Mouse (Mus musculus) gastrocnemius, postnatal 10 days (tissue): ENCODE measurements around the gene Hsd17b2. TPM values are rescaled to one million over a fixed set of nuclear protein-coding genes. Genes with fewer than 3 reads are reported as not detected.
A peak's percentile ranks its signal among the peaks of the same experiment; 100 is the strongest.

Experiments
- DNase-seq: peaks from one replicate; pipeline ENCODE4 v3.0.0; 2021; ENCODE audit warnings: mixed read lengths
- long read RNA-seq, 2 experiments: library from polyadenylated mRNA; stranded (forward); transcript quantifications; one replicate each; pipeline ENCODE4 v2.0.0; 2021
- total RNA-seq, 2 experiments: library from RNA; stranded (reverse); gene quantifications; 2 replicates each; pipeline ENCODE4 v1.2.3; 2021

The Hsd17b2 gene
- total RNA-seq = under 1 TPM in 1 of 2 experiments, not detected in 1; 0.20 TPM
- long read RNA-seq, experiment 1 = 0 reads
- long read RNA-seq, experiment 2 = 0 reads

DNA sequence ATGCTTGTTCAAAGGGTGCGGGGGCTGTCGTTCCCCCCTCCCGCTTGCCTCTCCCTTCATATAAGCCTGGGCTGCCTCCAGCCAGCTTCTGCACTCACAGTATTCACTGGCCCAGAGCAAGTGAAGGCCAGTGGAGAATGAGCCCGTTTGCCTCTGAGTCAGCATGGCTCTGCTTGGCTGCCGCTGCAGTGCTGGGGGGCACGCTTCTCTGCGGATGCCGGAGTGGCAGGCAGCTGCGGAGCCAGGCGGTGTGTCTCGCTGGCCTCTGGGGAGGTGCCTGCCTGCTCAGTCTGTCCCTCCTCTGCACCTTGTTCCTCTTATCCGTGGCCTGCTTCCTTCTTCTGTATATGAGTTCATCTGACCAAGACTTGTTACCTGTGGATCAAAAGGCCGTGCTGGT, at the start of gene Hsd17b2:
Gene Hsd17b2, plus strand, starts transcription at position 46 of the 400 bp plus-strand sequence.
- DNase-seq = no peak

DNA sequence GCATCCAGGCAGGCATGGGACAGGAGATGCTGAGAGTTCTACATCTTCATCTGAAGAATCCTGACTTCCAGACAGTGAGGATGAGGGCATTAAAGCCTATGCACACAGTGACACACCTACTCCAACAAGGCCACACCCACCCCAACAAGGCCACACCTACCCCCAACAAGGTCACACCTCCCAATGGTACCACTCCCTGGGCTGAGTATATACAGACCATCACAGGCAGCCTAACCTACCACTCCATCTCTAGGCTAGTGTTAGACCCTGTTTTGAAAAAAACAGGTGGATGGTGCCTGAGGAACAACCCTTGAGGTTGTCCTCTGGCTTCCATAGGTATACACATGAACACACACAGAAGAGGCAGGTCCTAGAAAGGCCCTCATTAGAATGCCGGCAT, 49.4 kb upstream of the Hsd17b2 start:
- no peak for DNase-seq

DNA sequence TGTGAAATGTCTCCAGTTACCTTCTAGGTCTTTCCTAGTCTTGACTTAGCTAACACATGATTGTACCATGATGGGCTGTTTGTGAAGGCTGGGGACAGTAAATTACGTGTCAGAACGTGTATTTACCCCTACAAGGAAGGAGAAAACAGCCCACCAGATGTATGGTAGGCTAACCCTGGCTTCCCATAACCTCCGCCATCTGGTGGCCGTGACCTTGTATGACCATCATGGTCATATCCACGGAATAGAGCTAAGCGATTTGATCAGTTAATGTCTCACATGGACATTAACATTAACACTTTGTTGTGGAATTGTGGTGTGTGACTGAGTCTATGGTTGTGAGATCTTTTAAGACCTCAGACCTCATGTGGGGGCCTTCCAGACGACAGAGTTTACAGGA, 42.7 kb upstream of the Hsd17b2 start:
- no peak for DNase-seq

DNA sequence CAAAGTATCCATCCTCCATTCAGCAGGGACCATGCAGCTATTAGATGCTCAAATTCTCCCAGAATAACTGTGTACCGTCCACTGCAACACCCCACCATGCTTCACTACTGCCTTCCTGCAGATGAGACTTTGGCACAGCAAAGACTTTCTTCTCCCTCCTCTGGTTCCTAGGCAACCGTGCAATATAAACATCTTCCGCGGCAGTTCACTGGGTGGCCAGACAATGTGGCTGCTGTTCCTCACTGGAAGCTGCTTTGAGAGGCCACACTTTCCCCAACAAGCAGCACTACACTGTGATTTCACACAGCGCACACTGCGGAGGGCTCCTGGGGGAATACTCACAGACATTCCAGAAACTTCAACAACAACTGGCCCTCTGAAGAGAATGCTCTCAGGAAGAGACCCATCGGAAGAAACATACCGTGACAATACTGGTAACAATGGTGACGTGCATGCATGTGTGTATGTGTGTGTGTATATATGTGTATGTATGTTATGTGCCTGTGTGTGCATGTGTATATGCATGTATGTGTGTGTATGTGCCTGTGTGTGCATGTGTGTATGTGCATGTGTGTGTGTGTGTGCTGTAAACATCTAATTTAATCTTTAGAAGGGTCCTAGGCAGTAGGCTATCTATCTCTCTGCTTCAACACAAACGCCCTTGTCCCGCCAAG, 41.2 kb upstream of the Hsd17b2 start:
- DNase-seq = no peak

DNA sequence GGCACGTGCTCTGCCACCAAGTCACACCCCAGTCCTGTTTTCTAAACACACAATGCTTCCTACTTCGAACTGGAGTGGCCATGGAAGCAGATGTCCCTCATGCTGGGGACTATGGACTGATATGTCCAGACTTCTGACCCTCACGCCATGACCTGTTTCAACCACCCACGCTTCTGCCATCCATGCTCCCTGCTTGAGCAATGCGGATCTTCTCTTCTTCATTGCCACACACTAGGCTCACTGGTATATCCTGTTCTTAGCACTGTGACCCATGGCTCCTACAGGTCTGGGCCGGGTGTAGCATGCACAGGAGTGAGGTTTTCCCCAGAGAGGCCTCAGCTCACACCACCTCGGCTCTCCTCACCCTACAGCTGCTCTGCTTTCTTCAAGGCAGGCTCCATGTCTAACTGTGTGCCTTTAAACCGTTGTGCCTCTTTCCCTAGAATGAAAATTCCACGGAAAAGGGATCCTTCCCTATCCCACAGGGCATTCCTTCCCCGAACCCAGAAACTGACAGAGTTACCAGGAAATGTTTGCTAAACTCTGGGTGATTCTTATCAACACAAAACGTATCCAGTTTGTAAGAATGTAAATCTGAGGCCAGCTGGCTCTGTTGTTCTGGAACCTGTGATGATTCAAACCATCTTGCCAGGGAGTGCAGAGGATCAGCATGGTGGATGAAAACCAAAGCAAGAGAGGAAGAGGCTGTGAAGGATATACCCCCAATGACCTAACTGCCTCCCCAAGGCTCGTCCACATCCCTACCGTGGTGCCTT, 34.2 kb upstream of the Hsd17b2 start:
- no peak for DNase-seq

DNA sequence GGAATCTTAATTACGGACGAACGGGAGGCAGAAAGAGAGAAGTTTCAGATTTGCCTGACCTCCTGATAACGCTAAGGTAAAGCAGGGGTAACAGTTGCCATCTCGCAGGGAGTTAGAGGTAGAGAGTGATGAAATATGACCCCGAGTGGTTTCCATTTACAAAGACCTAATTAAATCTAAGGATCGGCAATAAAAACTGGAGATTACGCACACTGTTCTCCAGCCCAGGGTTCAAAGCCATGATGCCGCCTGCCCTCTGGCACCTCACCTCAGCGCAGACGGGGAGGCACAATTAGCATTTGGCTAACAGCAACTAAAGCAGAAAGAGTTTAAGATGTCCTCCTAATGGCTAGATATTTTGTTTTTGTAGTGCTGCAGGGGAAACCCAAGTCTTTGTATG, 31.2 kb upstream of the Hsd17b2 start:
- DNase-seq = no peak

DNA sequence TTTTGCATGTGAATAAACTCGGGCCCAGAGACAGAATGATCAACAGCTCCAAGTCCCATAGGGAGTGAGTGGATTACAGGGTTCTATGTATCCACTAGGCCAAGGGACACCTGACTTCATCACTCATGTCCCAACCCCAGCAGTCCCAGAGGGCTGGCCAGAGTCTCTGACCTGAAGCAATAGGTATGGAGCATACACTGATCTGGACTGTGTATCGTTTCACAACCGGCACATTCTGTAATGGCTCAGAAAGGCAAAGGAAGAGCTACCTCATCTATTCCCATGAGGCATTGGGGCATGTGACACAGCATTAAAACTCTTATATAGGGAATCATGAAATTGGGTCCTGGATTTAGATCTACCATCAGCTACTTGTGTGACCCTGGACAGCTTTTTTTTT, 29.1 kb upstream of the Hsd17b2 start:
- no peak for DNase-seq

DNA sequence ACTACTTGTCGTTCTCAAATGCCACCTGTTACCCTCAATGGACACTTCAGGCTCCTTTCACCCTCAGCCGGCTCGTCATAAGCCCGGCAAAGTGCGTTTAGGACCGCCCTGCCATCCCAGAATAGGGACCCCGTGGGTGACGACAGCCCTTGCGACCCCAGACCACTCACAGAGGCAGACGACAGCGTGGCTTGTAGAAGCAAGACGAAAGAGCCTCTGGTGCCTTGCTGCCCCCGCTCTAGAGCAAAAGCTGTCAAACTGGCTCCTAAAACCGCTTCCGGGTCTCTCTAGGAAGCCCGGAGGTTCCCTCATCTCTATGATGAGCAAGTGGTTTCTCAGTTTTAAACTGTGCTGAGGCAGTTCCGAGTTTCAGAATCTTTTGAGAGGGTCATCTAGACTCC, 28.3 kb upstream of the Hsd17b2 start, which contains the start of gene Sdr42e1:
Gene Sdr42e1, minus strand, starts transcription at position 260 of the 401 bp plus-strand sequence.
- peak; percentile 22 for DNase-seq

DNA sequence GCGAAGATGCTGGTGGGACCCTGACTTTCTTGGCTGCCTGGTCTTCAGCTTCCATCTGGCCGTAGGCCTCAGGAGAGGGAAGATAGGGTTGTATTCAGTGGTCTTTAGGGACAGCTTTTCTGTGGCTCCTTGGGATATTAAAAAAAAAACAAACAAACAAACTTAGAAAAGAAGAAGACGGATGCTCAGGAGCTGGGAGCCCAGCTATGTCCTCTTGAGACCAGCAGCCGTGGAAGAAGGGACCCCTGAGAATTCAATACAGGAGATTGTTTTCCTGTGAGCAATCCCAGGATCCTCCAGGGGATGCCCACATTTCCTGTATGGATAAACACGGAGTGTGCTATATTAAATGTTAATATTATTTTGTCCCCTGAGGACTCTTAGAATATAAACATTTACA, 26.5 kb upstream of the Hsd17b2 start:
- DNase-seq = no peak

DNA sequence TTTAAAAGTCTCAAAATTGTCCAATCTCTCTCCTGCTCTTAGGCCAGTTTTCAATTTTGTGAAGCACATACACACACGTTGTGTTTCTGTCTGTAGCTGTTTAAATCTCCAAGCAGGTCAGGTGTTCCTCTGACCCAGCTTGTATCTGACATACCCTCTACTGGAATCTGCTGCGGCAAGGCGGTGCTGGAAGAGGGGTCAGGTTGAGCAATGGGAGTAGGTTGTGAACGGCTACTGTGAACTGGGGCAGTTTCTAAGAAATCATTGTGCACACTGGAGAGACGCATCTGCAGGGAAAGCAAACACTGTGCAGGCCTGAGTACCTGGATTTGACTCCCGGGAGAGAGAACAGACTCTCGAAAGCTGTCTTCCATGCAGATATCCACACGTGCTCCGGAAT, 25.2 kb upstream of the Hsd17b2 start:
- no peak for DNase-seq

DNA sequence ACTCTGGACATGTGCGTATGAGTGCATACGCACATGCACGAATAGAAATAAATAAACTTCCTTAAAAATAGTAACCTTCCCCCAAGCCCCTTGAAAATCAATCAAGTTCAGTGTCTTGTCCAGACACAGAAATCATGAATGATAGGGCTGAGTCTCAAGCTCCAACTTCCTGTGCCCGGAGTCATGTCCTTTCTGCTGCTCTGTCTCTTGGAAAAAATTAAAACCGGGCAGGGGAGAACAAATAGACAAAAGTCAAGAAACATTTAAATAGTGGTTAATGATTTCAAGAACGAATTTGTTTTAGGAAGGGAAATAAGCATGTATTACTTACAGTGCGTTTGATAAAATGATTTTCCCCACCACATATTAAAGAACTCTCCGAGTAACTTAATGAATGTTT, 24.7 kb upstream of the Hsd17b2 start:
- no peak for DNase-seq

DNA sequence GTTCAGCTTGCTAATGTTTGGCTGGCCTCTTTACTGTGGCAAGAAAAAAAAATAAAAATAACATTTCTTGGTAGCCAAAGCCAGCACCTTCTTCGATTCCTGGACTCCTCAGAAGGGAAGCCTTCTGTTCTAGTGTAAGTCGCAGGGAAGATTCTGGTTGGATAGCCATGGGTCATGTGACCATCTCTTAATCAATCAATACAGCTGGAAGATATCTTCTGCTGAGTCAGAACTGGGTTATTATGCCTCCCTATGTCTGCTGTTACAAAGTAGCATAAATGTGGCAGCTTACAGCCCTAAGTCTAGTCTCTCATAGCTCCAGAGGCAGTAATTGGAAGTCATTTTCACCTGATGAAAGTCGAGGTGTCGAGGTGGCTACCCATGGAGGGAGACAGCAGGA, 23.1 kb upstream of the Hsd17b2 start:
- DNase-seq = no peak

DNA sequence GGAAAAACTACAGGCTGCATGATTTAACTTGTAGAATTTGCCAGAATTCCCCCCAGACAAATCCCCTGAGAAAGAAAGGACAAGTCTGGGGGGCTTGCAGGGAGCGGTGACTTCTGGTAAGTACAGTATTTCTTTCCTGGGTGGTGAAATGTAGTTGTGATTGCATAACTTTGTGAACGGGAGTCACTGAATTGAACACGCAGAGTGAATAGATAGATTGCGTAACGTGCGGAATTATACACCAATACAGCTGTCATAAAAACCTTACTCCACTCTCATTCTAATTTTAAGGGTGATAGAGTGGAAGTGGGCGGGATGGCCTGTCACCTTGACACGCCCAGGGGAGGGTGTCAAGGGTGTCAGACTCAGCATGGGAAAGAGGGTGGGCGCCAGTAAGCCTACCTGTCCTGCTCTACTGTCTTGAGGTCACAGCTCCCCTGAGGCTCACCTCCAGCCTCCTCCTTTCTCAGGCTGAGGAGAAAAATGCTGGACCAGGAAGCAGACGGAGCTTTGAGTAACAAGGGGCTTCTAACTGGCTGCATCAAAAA, 17.7 kb upstream of the Hsd17b2 start:
- DNase-seq = no peak

DNA sequence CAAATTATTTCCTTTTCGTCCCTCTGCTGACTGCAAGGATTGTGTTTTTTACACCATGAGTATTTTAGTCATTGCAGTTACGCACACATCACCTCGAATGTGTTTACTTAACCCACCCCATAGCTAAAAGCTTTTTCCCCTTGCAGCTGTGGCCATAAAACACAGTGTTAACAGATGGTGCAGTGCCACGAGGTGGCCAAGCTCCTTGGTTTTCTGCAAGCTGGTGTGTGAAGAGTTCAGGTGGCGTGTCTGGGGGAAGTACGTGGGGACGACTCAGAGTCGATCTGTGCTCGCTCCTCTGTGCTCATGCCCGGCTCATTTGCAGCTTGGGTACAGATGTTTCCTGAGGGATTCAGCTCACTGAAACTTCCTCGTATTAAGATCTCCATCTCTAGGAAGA, 17.2 kb upstream of the Hsd17b2 start:
- DNase-seq = no peak

DNA sequence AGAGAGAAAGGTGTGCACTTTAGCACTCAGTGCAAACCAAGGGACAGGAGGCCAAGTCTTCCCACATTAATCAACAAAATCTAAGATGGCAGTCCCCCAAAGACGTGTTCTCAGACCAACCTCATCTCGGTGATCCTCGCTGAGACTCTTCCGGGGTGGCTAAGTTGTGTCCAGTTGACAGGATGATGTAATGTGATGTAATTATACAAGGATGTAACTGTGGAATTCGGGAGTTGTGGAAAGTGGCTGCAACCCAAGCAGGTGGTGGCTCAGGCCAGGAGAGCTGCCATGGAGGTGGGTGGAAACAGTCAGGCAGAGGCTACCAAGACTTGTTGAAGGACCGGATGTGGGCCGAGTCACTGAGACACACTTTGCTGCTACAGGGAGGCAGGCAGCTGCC, 13.8 kb upstream of the Hsd17b2 start:
- DNase-seq = no peak

DNA sequence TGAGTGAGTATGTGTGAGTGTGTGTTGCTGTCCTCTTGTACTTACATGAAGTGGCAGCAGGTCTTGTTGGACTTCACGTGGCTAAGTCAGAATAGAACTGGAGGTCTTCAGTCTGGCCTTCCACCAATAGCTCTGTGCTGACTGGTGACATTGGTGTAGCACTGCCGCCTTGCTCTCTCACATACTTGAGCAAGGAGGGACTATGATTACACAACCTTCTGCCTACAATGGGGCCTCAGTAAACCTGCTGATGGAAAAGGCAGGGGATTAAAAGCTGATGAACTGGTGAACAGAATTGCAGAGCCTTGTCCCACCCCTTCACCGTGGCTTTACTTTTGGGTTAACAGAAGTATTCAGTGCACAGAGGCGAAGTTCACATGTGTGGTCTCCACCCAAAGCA, 9.6 kb upstream of the Hsd17b2 start:
- no peak for DNase-seq

DNA sequence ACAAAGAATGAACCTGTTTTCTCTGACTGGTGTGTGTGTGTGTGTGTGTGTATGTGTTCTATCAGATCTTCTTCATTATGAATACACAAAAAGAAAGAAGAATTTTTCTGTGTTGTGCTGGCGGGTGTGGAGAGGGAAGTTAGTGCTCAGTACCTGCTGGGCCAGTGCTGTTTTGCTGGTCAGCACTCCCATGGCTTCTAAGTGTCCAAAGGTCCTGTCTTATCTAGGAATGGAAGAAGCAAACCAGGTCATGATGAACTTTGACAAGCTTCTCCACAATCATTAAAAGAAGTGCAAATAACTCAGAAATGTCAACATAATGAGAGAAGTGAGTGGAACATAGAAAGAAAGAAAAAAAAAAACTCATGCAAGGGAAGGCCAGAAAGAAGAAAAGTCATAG, 6.1 kb upstream of the Hsd17b2 start:
- no peak for DNase-seq

DNA sequence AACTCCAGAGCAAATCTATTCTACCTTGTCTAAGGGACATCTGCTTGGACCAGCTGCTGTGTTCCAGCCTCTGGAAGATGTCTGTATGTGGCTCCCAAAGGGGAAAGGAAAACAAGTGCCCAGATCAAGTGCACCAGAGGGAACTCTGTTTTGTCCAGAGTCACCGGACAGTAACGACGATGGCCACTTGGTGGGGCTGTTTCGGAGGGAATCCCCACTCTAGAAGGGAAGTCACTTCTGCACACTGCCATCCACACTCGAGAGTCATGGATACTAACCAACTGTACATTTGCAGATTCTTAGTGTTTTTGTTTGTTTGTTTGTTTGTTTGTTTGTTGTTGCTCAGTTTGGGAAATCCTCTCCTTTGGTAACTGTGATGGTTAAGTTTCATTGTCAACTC, 4.5 kb upstream of the Hsd17b2 start:
- DNase-seq = peak; percentile 52

DNA sequence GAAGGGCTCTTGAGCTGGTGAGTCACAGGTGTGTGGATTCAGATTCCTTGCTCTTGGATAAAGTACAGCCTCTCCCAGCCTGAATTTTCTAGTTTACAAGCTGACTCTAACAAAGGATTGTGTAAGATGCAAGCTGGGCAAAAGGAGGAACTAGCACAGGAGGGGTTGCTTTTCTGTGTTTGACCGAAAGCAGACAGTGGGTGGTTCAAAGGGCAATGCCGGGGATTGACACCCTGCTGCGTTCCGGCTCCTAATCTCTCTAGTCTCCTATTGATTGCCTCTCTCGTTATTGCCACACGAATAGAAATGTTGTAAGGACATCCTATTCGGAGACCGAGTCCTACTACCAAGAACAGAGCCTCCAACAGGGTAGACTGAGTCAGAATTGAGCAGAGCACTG, 1.0 kb upstream of the Hsd17b2 start:
- no peak for DNase-seq

DNA sequence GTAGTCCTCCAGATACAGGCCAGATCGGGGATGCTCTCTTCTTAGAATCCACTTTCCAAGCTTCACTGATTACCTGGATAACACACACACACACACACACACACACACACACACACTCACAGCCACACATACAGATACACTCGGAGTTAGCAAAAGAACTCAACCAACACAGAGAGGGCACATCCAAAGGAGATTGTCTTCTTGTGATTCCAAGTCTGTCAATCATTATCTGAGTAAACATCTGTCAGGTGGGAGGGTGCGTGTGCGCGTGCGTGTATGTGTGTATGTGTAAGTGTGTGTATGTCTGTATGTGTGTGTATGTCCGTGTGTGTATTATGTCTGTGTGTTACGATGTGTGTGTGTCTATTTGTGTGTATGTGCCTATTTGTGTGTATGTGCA, 458 bp upstream of the Hsd17b2 start:
- no peak for DNase-seq

DNA sequence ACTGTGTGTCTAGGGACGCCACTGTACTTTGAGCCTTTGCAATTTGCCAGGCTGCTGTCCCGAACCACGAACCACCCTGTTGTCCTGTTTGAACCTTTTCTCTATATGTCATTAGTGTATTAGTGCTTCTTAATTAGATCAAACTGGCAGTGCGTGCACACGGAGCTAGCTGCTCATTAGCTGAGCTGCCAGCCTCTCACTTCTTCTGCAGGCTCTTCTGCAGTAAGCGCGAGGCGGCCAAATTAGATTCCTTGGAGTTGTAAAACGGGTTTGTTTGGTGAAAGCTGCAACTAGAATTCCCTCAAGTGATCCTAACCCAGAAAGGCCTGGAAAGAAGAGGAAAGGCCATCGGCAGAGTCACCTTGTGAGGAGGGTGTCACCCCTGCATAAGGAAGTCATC, 997 bp downstream of the Hsd17b2 start:
- DNase-seq = no peak

DNA sequence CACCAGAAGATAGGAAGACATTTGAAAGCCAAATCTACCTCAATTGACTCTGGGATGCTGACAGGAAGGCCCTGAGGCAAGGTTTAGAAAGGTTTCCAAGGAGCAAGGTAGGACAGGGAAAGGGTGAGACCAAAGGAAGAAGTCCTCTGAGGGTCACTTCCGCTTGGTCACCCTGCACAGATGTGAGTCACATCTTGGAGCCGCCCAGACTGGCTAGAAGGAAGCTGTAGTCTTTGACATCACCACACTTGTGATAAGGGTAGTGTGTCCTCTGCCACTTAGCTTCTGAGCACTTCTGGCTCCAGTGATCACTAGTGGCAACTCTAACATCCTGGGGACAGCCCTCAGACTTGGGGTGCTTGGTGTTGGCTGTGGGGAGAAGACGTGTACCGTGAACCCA, 4.4 kb downstream of the Hsd17b2 start:
- DNase-seq = no peak

DNA sequence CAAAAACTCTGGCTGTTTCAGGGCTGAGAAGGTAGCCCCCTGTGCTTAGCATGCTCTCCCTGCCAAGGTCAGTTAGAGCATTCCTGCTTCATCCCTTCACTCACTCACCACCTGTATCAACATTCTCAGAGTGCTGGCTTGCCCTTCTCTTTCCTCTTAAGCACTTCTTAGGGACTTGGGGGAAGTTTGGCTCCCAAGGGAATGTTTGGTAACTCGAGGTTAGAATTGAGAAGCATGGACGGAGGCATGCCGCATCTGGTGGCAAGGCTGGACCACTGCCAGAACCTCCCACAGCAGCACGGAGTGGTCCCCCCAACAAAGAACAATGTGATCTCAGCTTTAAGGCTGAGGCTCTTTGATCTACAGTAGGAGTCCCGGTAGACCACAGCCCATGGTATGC, 10.5 kb downstream of the Hsd17b2 start:
- DNase-seq = no peak

DNA sequence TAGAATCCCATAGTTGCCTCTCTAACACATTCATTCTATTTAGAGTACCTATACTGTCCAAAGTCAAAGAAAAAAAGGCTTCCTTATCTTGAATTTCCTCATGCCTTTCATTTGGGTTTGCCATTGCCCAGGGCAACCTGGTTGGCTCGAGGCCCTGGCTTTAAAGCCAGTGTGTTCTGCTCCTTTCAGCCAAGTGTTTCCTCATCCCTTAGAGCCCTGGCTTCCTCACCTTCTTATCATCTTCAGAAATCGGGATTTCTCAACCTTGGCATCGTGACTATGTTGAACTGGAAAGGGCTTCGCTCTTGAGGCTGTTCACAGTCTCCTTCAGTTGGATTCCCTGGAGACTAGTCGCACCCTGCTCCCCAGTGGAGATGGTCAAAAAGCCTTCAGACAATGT, 12.9 kb downstream of the Hsd17b2 start:
- DNase-seq = no peak
